Mouse (Mus musculus): ENCODE data around the gene Nuak2.
A peak's percentile ranks its signal among the peaks of the same experiment; 100 is the strongest.

Nuak2 gene

GRCm38 (mm10) chr1:132353389-132353788 is 37.5 kb downstream of the Nuak2 start:
- no peak for DNase-seq (ENCODE audit: low spot score)

DNA sequence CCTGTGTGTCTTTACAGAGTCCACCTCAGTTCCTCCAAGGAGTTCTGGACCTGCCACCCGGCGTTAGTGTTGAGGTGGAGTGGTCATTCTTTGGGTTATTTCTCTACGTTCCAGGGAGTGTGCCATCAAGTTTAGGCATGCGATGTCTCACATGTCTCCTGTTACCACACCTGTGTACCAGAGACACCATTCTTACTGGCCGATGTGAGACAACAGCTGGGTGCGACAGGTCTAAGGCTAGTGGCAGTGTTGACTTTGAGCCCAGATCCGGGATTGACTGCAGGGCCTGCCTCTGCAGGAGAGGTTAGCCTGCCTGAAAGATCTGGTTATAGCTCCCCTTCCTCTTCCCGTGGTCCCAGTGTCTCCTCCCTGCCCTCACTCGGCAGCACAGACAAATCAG is 38.3 kb downstream of the Nuak2 start:
- DNase-seq (ENCODE audit: low spot score) = no peak

- no peak for DNase-seq (ENCODE audit: low spot score)
These were observed 39.3 kb downstream of the Nuak2 start for GRCm38 (mm10) chr1:132355162-132355601.

DNA sequence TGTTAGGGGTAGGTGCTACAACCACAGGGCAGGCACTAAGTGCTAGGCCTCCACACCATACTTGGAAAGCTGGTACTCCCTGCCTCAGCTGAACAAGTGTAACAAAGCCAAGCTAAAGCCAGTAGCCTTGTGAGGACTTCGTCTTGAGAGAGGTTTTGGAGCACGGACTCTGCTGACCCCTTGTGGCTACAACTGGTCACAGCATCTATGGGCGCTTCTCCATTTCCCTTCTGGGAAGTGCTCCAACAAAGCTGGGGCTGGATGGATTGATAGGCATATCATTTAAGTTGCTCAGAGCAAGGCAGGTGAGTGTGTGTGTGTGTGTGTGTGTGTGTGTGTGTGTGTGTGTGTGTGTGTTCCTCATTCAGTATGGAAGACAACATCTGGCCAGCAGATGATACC is 39.9 kb downstream of the Nuak2 start:
- DNase-seq (ENCODE audit: low spot score) = peak; percentile 88

DNA sequence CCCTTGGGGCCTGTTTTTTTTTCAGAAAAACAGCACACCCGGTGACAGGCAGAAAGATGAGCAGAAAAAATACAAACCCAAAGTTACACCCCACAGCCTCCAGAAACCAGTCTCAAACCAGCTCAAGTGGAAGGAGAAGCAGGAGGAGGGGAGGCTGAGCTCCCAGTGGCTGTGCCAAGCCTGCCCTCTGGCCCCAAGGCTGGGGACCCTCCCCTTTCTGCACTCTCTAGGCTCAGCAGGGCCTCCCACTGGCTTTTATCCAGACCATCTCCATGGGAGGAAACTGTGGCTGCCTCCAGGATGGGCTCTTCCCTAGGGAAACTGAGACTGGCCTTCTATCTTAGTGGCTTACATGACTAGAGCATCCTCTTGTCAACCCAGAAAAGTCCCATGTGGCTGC is 40.9 kb downstream of the Nuak2 start:
- DNase-seq (ENCODE audit: low spot score) = no peak

DNA sequence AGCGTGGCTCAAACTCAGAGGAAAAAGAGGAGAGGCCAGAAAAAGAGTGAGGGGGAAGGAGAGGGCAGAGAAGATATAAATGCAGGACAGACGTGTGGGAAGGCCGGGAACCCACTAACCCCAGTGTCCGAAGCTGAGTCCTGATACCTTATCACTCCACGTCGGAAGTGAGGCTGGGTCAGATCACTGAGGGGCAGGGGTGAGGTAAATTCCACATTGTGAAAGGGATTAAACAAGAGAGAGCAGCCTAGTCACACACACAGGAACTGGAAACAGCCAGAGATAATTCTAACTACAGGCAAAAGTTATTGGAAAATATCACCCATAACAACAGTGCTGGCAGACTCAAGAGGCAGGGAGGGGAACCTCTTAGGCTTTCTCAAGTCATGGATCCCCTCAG is 46.0 kb downstream of the Nuak2 start:
- no peak for DNase-seq (ENCODE audit: low spot score)

DNA sequence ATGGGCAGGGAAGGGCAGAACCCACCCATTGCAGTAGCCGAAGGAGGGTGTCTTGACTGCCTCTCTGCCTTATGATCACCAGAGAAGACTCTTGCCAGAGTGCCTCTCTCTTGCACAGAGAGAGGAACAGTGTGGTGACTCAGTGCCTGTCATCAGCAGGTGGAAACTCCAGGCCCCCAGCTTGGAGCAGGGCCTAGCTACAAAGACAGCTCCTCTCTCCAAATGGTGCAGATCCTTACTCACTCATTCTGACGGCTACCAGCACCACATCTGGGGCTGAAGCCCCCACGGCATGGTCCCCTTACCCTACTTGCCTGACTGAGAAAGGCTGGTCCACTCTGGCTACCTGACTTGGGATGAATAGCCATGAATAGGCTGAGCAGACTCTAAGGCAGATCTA is 48.5 kb downstream of the Nuak2 start:
- DNase-seq (ENCODE audit: low spot score) = no peak

GRCm38 (mm10) chr1:132364896-132365557 is 49.1 kb downstream of the Nuak2 start:
- DNase-seq (ENCODE audit: low spot score) = no peak

DNA sequence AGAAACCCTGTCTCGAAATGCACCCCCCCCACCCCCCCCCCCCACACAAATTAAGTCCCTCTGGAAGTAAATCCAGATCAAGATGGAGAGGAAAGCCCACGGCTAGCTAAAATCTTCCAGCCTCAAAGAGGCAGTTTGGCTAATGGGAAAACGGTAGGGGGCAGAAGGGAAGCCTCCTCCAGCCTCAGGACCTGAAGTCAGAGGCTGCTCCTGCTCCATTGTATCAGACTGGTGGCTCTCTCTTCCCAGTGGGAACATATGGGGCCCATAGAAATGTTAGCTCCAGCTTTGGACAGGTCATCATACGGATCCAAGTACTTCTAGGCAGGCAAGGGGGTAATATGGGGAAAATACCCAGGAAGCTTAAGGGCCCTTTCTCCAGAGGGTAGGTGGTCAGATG is 49.7 kb downstream of the Nuak2 start:
- DNase-seq (ENCODE audit: low spot score) = no peak

GRCm38 (mm10) chr1:132366235-132366634 is 50.3 kb downstream of the Nuak2 start:
- DNase-seq (ENCODE audit: low spot score) = no peak

DNA sequence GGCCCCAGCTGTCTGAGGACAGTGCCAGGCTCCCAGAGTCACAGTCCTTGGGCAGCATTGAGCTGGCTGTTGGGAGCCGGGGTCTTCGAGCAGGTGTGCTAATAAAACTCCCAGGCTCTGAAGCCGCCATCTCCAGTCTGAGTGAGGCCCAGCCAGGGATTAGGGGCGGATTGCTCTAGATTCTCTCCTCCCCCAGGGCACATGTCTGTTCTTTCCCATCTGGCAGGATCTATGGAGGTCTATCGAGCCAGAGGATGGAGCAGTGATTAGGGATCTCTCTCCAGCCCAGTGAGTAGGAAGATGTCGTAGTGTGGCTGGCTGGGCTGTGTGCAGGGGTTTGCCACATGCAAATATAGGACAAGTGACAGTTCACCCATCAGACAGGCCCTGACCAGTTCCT is 51.0 kb downstream of the Nuak2 start:
- DNase-seq (ENCODE audit: low spot score) = no peak

- peak; percentile 85 for DNase-seq (ENCODE audit: low spot score)
These were observed 52.0 kb downstream of the Nuak2 start for GRCm38 (mm10) chr1:132367692-132368506.

DNA sequence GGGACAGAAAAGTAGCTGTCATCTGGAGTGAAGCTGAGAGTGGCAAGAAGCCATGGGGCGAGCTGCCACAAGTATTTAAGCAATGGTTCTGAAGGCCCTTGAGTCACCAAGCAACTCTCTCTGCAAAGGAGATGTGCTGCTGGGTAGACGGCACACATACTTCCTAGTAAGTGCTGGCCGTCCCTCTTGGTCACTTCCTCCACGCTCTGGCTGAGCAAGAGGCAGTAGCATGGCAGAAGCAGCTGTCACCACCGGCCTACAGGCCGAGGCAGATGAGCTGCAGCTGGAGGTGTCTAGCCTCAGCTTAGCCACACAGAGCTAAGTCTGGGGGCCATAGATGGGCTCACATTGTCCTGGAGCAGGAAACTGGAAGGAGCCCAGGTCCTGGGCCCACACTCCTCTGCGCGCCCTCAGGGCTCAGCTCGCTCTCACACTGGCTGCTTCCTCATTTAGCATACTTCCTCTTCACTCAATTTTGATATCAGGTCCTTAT is 54.8 kb downstream of the Nuak2 start:
- DNase-seq (ENCODE audit: low spot score) = no peak

- no peak for DNase-seq (ENCODE audit: low spot score)
These were observed 55.6 kb downstream of the Nuak2 start for GRCm38 (mm10) chr1:132371298-132372081.

- DNase-seq (ENCODE audit: low spot score) = no peak
These were observed 56.4 kb downstream of the Nuak2 start for GRCm38 (mm10) chr1:132372354-132372753.

DNA sequence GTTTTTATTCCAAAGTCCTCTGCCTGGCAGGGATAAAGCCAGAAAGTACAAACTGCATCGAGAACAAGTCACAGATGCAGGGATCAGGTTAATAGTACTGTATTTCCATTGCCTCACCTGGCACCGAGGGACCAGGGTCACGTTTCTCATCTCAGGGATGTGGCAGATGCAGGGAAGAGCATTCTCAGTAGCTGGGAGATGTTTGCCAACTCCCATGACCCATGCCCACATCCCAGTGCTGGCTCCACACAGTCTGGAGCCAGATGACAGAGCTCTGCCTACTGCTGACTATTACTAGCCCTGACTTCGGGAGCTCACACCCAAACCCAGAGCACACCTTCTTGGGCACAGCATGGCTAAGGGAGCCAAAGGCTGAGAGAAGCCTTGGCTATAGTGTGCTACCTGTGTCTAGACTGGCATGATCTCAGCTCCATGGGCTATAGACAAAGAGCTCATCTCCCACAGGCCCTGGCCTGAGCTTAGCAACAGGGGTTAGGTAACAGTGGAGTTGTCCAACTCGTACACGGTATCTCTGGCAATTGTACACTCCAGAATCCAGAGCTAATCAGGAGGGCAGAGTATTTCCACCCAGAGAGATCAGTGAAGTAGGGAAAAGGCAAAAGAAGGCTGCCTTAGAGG is 57.1 kb downstream of the Nuak2 start:
- DNase-seq (ENCODE audit: low spot score) = no peak

DNA sequence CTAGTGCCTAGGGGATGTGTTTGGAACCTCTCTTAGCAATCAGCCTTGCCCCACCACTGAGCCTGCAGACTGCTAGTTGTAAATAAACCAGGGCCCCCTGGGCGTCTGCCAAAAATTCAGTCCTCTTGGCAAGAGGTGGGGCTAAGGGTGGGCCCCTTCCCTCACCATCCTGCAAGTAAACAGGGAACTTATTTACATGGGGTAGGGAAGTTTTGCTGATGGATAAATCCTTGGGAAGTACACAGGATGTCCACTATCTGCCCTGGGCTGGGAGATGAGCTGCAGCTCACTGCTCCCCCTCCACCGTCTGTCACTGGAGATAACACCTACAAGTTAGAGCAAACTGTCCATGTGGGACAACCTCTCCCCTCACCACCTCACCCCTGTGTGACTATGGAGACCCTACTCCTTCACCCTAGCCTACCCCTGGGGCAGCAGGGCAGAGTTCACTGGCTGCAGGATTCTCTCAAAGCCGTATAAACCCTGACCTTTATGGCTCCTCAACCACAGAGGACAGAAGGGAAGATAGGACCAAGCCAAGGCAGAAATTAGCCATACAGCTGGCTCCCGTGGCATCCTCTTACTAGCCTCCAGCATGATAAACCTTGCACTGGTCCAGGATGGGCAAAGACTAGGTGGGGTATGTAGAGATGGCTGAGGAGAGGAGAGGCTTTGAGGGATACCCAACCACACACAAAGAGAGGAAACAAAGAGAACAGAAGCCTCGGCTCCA is 58.4 kb downstream of the Nuak2 start:
- DNase-seq (ENCODE audit: low spot score) = no peak

DNA sequence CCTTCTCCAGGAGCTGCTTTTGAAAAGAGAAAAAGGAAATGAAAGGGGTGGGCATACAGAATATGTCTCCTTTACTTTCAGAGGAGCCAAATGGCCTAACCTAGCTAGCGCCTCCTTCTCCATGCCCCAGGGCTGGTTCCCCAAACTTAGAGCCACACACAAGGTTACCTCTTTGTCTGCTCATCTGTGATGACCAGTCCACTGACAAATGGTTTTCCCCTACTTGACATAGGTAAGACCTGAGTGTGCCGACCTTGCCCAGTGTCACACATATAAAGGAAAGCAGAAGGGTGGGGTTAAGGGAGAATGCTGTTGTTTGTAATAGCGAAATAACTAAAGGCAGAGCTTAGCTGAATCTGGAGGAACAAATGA is 58.9 kb downstream of the Nuak2 start:
- DNase-seq (ENCODE audit: low spot score) = no peak

- no peak for DNase-seq (ENCODE audit: low spot score)
These were observed 59.3 kb downstream of the Nuak2 start for GRCm38 (mm10) chr1:132375256-132375655.

DNA sequence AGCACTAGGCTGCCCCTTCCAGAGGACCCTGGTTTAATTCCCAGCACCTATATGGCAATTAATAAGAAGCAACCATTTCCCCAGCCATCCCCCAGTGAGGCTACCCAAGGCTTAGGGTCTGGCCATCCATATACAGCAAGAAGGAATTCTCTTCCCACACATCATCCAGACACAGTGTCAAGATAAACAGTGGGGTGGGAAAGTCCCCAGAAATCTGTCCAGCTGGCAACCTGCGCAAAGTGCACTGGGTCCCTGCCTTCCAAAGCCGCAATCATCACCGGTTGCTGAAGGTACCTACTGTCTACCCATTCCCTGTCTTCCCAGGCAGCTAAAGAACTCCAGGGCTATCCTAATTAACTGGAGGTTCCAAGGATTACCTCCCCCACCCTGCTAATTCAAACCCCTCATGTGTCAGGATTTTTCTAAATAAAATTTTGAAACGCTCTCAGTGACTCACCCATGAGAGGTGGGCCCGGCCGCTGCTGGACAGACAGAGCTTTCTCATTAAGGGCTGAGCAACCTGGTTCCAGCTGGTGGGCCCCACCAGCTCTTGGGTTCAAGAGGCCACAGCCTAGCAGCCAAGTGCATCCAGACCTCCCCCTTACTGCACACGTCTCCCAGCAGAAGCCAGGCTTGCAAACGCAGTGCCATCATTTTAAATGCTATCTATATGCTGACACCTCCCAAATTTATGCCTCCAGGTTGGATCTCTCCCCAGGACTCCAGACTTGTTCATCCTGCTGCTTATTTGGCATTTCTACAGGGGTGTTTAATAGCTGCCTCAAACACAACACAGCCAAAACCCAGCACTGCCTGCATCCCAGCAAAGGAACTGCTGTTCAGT is 60.5 kb downstream of the Nuak2 start:
- no peak for DNase-seq (ENCODE audit: low spot score)

GRCm38 (mm10) chr1:132377055-132377365 is 61.1 kb downstream of the Nuak2 start:
- DNase-seq (ENCODE audit: low spot score) = no peak
